Mouse (Mus musculus) layer of hippocampus, adult 6 months (tissue): ENCODE measurements around the gene Art3. TPM values are rescaled to one million over a fixed set of nuclear protein-coding genes. Genes with fewer than 3 reads are reported as not detected.

Experiments used
- long read RNA-seq, 2 experiments: library from polyadenylated mRNA; unstranded; transcript quantifications; one replicate each; pipeline ENCODE4 v2.0.0; 2019 to 2020
- microRNA-seq: library from miRNA; unstranded; fragments of <30 nt; microRNA quantifications from one replicate; pipeline ENCODE4 v1.2.0, GENCODE M21; 2020
- polyA plus RNA-seq: library from polyadenylated mRNA; unstranded; fragments of <200 nt; fragmentation: Nextera tagmentation; gene quantifications from 2 replicates; pipeline ENCODE4 v1.2.3, GENCODE M21; 2021

Gene Art3
- polyA plus RNA-seq: 4.5 and 5.8 TPM in 2 replicates
- long read RNA-seq, experiment 1, partial matches to known transcripts: 1 of 7 reads
- long read RNA-seq, experiment 1, other reads (novel, unspliced or antisense): 4 of 7 reads
- long read RNA-seq, experiment 2, partial matches to known transcripts: 4 of 18 reads
- long read RNA-seq, experiment 2, other reads (novel, unspliced or antisense): 14 of 18 reads

GRCm38 (mm10) chr5:92331635-92332338 lies at the start of gene Art3:
Art3 (plus strand) TSS chr5:92331827.

GRCm38 (mm10) chr5:92309681-92310511 lies 21.7 kb upstream of the Art3 start, which contains the start of gene Sdad1:
Sdad1 (minus strand) TSS chr5:92310479.

DNA sequence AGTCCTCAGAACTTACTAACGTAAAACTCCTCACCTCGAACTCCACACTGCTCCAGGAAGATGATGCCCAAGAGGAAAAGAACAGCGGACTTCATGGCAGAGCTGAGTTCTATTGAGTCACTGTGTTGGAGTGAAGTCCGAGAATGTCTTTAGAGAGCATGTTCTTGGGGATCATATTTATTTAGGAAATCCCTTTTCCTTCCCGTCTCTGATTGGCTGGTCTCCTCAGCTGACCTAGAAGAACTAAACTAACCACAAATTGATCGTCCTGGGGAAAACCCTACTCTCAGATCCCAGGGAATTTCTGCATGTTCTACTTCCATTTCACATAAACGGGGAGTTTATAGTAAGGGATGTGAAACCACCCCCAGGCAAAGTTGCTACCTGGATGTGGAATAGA lies 3.7 kb upstream of the Art3 start, which contains the start of gene Cxcl9:
Gene Cxcl9, minus strand, starts transcription at position 151 of the 400 bp plus-strand sequence.

GRCm38 (mm10) chr5:92348794-92349413 lies 17.3 kb downstream of the Art3 start, which contains the start of gene Cxcl10:
Cxcl10 (minus strand) TSS chr5:92348889.

GRCm38 (mm10) chr5:92435025-92435584 lies 103.5 kb downstream of the Art3 start, which contains the start of gene Nup54:
Nup54 (minus strand) TSS chr5:92435219.

Small RNA genes within 50 kb of the gene (microRNA-seq; reads per million reads assigned to microRNA genes)
- not detected for gene Mir6415

Other genes starting within 250 kb of the Art3 start
- gene G3bp2, start 248.1 kb upstream of the Art3 start, polyA plus RNA-seq: 282 and 297 TPM in 2 replicates
- 13.7 and 14.1 TPM in 2 replicates for gene Uso1, start 193.9 kb upstream of the Art3 start, polyA plus RNA-seq
- gene U90926, start 116.4 kb upstream of the Art3 start, polyA plus RNA-seq: not detected in 2 replicates
- gene Ppef2, start 75.5 kb upstream of the Art3 start, polyA plus RNA-seq: 0.34 and 0.49 TPM in 2 replicates
- gene Naaa, start 53.7 kb upstream of the Art3 start, polyA plus RNA-seq: 44.4 and 55.2 TPM in 2 replicates
- gene Sdad1, start 21.3 kb upstream of the Art3 start, polyA plus RNA-seq: 7.7 and 8.0 TPM in 2 replicates
- gene Cxcl9, start 3.7 kb upstream of the Art3 start, polyA plus RNA-seq: not detected in 2 replicates
- 1.4 and 1.5 TPM in 2 replicates for gene Cxcl10, start 17.1 kb downstream of the Art3 start, polyA plus RNA-seq
- gene Nup54, start 103.4 kb downstream of the Art3 start, polyA plus RNA-seq: 17.9 and 19.1 TPM in 2 replicates
- 14.3 and 16.4 TPM in 2 replicates for gene Scarb2, start 175.0 kb downstream of the Art3 start, polyA plus RNA-seq
- 0.75 and 4.6 TPM in 2 replicates for gene Fam47e, start 223.2 kb downstream of the Art3 start, polyA plus RNA-seq